Mouse (Mus musculus) liver, embryonic 14.5 days (tissue): ENCODE measurements around the gene Tut1.

Experiments used
- CTCF ChIP-seq: IDR thresholded peaks from 2 replicates; pipeline ENCODE4 v1.5.1; 2016; ENCODE audit warnings: antibody characterized with exemption, low read depth, control low read depth
- EP300 ChIP-seq: IDR thresholded peaks from 2 replicates; pipeline ENCODE4 v1.6.1; 2016; ENCODE audit warnings: antibody characterized with exemption, low read depth

DNA sequence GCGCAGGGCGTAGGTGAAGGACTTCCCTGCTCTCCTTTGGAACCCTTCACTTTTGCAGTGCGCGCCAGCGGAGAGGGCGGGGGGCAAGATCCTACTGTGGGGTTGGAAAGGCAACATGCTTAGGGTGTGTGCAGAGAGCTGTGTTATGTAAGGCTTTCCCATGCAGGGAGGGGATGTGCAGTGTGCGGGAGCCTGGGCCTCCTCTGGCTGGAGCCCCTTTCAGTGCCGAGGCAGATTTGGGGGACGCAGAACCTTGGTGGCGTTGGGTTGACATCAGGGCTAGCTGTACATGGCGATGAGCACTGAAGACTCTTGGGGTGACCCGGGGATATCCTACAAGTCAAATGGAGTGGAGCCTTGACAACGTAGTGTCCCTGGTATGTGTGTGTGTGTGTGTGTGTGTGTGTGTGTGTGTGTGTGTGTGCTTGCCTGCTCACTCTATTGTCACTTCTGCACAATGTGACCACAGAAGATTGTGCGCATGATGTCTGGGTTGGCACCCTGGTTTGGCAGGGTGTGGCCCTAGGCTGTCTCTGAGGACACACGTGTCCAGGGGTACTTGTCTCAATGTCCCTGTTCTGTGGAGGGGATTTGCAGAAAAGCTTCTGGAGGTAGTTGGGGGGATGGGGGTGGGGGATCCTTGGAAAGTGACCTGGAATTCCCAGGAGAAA, 36.9 kb downstream of the Tut1 start:
- TF ChIP-seq CTCF = no peak
- no peak for TF ChIP-seq EP300
